Mouse (Mus musculus): ENCODE measurements around the gene 6030452D12Rik. TPM values are rescaled to one million over a fixed set of nuclear protein-coding genes. Genes with fewer than 3 reads are reported as not detected.

6030452D12Rik gene
- polyA plus RNA-seq, 1 experiment, result not detected

DNA sequence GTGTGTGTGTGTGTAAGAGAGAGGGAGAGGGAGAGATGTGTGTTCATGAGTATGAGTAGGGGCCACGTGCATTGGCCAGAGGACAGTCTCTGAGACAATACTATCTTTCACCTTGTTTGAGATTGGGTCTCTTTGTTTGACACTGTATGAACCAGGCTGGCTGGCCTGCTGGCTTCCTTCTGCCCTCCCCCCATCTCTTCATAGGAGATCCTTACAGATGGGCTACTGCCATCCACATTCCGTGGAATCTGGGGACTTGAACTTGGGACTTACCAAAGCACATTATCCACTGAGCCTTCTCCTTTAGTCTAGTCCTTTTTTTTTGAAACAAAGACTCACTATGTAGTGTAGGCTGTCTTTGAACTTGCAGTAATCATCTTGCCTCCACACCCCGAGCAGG, 8.1 kb downstream of the 6030452D12Rik start:
- Histone ChIP-seq H3K36me3 (ENCODE audit: control insufficient read depth, insufficient read depth, low read length) (no peaks in the 10 kb centered on the region), H3K27ac (ENCODE audit: control insufficient read depth, insufficient read depth, low read length) (no peak overlapping the region), H3K4me1 (replicated peaks; ENCODE audit: control insufficient read depth, insufficient read depth, low read length) (peaks cover 8% of the 10 kb centered on the region; the same call in 1 of the 2 replicates), H3K27me3 (ENCODE audit: control insufficient read depth, insufficient read depth, low read length) (peaks cover 14% of the 10 kb centered on the region), H3K4me3 (ENCODE audit: control insufficient read depth, insufficient read depth, low read length) (no peak overlapping the region)
- WGBS, result 40% methylated on average over 3 of the region's 3 CpGs
- DNase-seq, result no peak
- TF ChIP-seq POLR2A (IDR thresholded peaks at IDR 0.05; ENCODE audit: control insufficient read depth, extremely low read depth, insufficient read depth, low read length, poor library complexity) (no peak), CTCF (IDR thresholded peaks at IDR 0.05; ENCODE audit: borderline replicate concordance, control insufficient read depth, extremely low read depth, insufficient read depth, low read length, poor library complexity) (no peak)

DNA sequence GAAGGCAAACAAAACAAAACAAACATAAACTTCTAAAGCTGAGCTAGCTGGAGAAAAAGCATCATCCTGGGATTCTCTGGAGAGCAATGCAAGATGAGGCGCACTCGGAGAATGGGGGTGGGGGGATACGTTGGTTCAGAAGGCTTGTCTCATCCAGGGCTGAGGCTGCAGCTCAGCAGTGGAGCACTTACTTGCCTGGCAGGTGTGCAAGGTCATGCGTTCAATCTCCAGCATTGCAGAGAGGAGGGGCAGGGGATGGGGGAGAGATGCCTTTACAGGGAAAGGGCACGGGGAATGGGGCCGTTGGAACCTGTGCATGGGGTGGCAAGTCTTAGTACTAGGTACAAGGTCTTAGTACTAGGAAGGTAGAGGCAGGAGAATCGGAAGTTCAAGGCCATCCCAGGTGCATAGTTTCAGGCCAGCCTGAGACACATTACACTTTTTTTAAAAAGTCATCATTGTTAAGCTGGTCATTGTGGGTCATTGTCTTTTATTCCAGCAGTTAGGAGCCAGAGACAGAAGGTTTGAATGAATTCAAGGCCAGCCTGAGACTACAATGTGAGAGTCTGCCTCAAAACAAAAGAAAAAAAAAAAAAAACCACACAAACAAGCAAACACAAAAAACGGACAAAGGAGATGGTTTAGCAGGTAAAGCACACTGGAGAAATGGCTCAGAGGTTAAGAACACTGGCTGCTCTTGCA, 8.9 kb downstream of the 6030452D12Rik start:
- H3K27ac ChIP-seq (ENCODE audit: control insufficient read depth, insufficient read depth, low read length), result no peak overlapping the region
- no peak for TF ChIP-seq POLR2A (IDR thresholded peaks at IDR 0.05; ENCODE audit: control insufficient read depth, extremely low read depth, insufficient read depth, low read length, poor library complexity)
- TF ChIP-seq CTCF (IDR thresholded peaks at IDR 0.05; ENCODE audit: borderline replicate concordance, control insufficient read depth, extremely low read depth, insufficient read depth, low read length, poor library complexity), result no peak
- no peak overlapping the region for H3K4me3 ChIP-seq (ENCODE audit: control insufficient read depth, insufficient read depth, low read length)
- peaks cover 14% of the 10 kb centered on the region for H3K27me3 ChIP-seq (ENCODE audit: control insufficient read depth, insufficient read depth, low read length)
- H3K4me1 ChIP-seq (replicated peaks; ENCODE audit: control insufficient read depth, insufficient read depth, low read length), result peaks cover 8% of the 10 kb centered on the region; the same call in 1 of the 2 replicates
- 73% methylated on average over 8 of the region's 8 CpGs for WGBS
- DNase-seq, result no peak
- H3K36me3 ChIP-seq (ENCODE audit: control insufficient read depth, insufficient read depth, low read length), result no peaks in the 10 kb centered on the region

DNA sequence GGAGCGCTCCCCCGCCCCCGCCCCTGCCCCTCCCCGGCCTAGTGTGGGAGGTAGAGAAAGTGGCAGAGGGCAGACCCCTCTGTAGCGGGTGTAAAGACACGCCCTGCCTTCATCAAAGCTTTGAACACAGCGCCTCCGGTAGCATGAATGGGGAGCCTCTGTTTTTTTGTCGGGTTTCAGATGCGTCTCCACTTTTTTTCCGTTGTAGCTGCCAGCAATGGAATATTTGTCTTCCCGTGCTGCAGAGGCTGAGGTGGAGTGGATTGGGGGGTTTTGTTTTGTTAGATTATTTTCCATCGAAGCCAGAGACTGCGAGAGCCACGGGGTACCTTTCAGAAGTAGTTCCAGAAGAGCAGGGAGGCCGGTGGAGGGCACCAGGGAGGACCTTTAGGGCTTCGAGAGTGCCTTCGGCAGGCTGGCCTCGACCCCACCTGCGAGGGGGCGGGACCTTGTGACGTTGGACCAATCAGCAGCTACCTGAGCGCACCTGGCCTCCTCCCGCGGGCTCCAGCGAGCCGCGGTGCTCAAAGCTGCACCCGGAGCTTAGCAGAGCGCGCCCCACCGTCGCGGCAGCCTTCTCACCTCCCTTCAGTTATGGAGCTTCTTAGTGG, 10.1 kb downstream of the 6030452D12Rik start, which contains the start of gene Cdh3:
Gene Cdh3 (plus strand): TSS at position 527 of the 611 bp plus-strand sequence.
- Histone ChIP-seq H3K27ac (ENCODE audit: control insufficient read depth, insufficient read depth, low read length) (no peak within 1 kb of the TSS), H3K4me3 (ENCODE audit: control insufficient read depth, insufficient read depth, low read length) (peak within 1 kb of the TSS; percentile 22), H3K27me3 (ENCODE audit: control insufficient read depth, insufficient read depth, low read length) (peaks cover 14% of the 10 kb centered on the region), H3K36me3 (ENCODE audit: control insufficient read depth, insufficient read depth, low read length) (no peaks in the 10 kb centered on the region), H3K4me1 (replicated peaks; ENCODE audit: control insufficient read depth, insufficient read depth, low read length) (peaks cover 8% of the 10 kb centered on the region; the same call in 1 of the 2 replicates)
- 3% methylated on average over 34 of the region's 34 CpGs for WGBS
- TF ChIP-seq CTCF (IDR thresholded peaks at IDR 0.05; ENCODE audit: borderline replicate concordance, control insufficient read depth, extremely low read depth, insufficient read depth, low read length, poor library complexity) (no peak), POLR2A (IDR thresholded peaks at IDR 0.05; ENCODE audit: control insufficient read depth, extremely low read depth, insufficient read depth, low read length, poor library complexity) (no peak)
- DNase-seq, result peak; percentile 18

DNA sequence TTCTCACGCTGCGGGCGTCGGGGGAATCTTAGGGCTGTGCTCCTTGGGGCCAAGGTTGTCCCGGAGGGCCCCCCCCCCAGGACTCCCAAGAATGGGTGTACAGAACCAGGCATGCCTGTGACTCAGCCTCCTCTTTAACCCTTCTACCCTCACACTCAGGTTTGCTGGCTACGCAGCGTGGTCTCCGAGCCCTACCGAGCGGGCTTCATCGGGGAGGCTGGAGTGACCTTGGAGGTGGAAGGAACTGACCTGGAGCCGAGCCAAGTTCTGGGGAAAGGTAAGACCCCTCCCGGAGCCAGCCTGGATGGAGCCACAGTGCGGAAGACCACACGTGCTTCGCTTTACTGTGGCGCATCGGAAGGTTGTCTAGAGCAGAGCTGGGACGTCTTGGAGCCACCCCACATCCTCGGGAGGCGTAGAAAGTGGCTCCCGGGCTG, 10.8 kb downstream of the 6030452D12Rik start:
- no peak for DNase-seq
- WGBS, result 8% methylated on average over 22 of the region's 22 CpGs
- peaks cover 14% of the 10 kb centered on the region for H3K27me3 ChIP-seq (ENCODE audit: control insufficient read depth, insufficient read depth, low read length)
- TF ChIP-seq CTCF (IDR thresholded peaks at IDR 0.05; ENCODE audit: borderline replicate concordance, control insufficient read depth, extremely low read depth, insufficient read depth, low read length, poor library complexity), result no peak
- TF ChIP-seq POLR2A (IDR thresholded peaks at IDR 0.05; ENCODE audit: control insufficient read depth, extremely low read depth, insufficient read depth, low read length, poor library complexity), result no peak
- no peak overlapping the region for H3K27ac ChIP-seq (ENCODE audit: control insufficient read depth, insufficient read depth, low read length)
- H3K4me1 ChIP-seq (replicated peaks; ENCODE audit: control insufficient read depth, insufficient read depth, low read length), result peaks cover 8% of the 10 kb centered on the region; the same call in 1 of the 2 replicates
- no peaks in the 10 kb centered on the region for H3K36me3 ChIP-seq (ENCODE audit: control insufficient read depth, insufficient read depth, low read length)
- H3K4me3 ChIP-seq (ENCODE audit: control insufficient read depth, insufficient read depth, low read length), result peak overlapping the region; percentile 22

DNA sequence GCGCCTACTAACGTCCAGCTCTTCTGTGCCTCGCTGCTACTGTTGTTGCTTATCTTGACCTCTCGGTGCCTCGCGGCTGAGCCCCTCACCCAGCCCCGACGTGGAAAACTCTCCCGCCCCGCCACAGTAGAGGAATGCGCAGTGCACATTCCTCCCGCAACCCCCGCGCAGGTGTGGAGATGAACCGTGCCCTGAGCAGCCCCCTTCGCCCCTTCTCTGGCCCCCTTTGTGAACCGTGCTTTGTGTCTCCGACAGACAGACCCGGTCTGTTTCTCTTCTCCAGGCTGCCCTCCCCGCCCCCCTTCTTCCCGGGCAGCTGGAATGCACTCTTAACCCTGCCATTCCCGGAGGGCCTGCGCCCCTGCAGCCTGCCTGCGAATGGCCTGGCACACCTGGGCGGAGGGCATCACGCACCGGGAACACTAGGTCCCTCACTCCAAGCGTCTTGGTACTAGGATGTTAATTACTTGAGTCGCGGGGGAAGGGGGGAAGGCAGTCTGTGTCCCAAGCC, 11.3 kb downstream of the 6030452D12Rik start:
- Histone ChIP-seq H3K4me1 (replicated peaks; ENCODE audit: control insufficient read depth, insufficient read depth, low read length) (peaks cover 8% of the 10 kb centered on the region; the same call in 1 of the 2 replicates), H3K36me3 (ENCODE audit: control insufficient read depth, insufficient read depth, low read length) (no peaks in the 10 kb centered on the region), H3K27me3 (ENCODE audit: control insufficient read depth, insufficient read depth, low read length) (peaks cover 14% of the 10 kb centered on the region), H3K4me3 (ENCODE audit: control insufficient read depth, insufficient read depth, low read length) (peak overlapping the region; percentile 22), H3K27ac (ENCODE audit: control insufficient read depth, insufficient read depth, low read length) (no peak overlapping the region)
- DNase-seq, result no peak
- WGBS, result 9% methylated on average over 30 of the region's 30 CpGs
- no peak for TF ChIP-seq POLR2A (IDR thresholded peaks at IDR 0.05; ENCODE audit: control insufficient read depth, extremely low read depth, insufficient read depth, low read length, poor library complexity)
- TF ChIP-seq CTCF (IDR thresholded peaks at IDR 0.05; ENCODE audit: borderline replicate concordance, control insufficient read depth, extremely low read depth, insufficient read depth, low read length, poor library complexity), result no peak

DNA sequence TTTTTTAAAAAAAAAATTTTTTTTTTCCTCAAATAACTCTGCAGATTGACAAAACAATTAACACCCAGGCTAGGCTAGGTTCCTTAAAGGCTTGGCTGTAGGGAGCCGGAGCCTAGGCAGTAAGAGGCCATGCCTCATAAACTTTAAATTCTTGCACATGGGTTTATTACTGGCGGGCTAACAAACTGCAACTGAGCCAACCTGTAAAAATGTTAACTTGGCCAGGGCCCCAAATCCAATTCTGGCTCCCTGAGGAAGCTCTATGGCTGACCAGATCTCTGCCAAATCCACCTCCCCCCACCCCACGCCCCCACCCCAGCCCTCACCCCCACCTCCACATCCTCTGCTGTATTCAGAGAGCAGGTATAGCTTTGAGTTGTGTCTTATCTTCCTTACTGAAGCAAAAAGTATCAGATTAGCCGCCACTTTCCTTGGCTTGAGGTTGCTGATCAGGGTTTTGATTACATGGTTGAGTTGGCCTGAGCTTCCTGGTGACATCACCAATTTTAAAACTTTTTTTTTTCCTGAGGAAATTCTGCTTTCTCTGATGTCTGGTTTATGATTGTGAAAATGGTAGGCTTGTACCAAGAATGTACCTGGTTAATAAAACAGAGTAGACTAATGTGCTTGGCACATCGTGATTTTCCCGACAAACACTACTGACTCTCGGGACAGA, 12.3 kb downstream of the 6030452D12Rik start:
- TF ChIP-seq CTCF (IDR thresholded peaks at IDR 0.05; ENCODE audit: borderline replicate concordance, control insufficient read depth, extremely low read depth, insufficient read depth, low read length, poor library complexity) (no peak), POLR2A (IDR thresholded peaks at IDR 0.05; ENCODE audit: control insufficient read depth, extremely low read depth, insufficient read depth, low read length, poor library complexity) (no peak)
- DNase-seq, result no peak
- no peak overlapping the region for H3K4me3 ChIP-seq (ENCODE audit: control insufficient read depth, insufficient read depth, low read length)
- no peaks in the 10 kb centered on the region for H3K36me3 ChIP-seq (ENCODE audit: control insufficient read depth, insufficient read depth, low read length)
- H3K27ac ChIP-seq (ENCODE audit: control insufficient read depth, insufficient read depth, low read length), result no peak overlapping the region
- peaks cover 14% of the 10 kb centered on the region for H3K27me3 ChIP-seq (ENCODE audit: control insufficient read depth, insufficient read depth, low read length)
- peaks cover 8% of the 10 kb centered on the region; the same call in 1 of the 2 replicates for H3K4me1 ChIP-seq (replicated peaks; ENCODE audit: control insufficient read depth, insufficient read depth, low read length)
- WGBS, result 77% methylated on average over 7 of the region's 7 CpGs

Measured in thymus, adult 2 months (tissue).